Mouse (Mus musculus) bone marrow macrophage, adult 2 months (primary cell): ENCODE measurements around the gene Ppfia3.

Source experiments
- CTCF ChIP-seq: IDR thresholded peaks from 2 replicates; pipeline ENCODE4 v1.5.1; 2012; ENCODE audit warnings: low read depth, mild to moderate bottlenecking, low read length, moderate library complexity
- POLR2A ChIP-seq: IDR thresholded peaks from 2 replicates; pipeline ENCODE4 v1.6.1; 2012; ENCODE audit warnings: mild to moderate bottlenecking, low read depth, low read length, borderline replicate concordance

DNA sequence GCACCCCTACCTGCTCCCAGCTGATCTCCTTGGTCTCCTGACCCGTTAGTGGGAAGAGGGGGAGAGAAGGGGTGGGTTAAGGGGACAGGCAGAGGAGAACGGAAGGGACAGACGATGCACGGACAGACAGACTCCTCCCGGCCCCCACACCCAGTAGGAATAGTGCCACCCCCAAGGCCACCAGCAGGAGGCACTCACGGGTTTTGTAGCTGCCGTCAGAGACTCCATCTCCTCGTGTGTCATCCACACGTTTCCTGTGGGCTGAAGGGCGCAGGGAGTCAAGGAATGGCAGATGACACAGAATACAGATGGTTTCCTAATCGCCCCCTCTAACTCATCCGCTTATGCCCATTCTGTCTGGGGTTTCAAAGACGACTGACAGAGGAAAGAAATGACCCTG lies 23.3 kb downstream of the Ppfia3 start:
- peak; percentile 38; the same call in 1 of the 2 replicates for TF ChIP-seq CTCF
- no peak for TF ChIP-seq POLR2A
